Mouse (Mus musculus) hindbrain, postnatal 0 days (tissue): ENCODE results near the gene Tmem183a. TPM values are rescaled to one million over a fixed set of nuclear protein-coding genes. Genes with fewer than 3 reads are reported as not detected.
A peak's percentile ranks its signal among the peaks of the same experiment; 100 is the strongest.

Source experiments
- ATAC-seq: fragments of 200-750 bp; cut with Nextera tagmentation; 2 replicates; pipeline ENCODE4 v1.8.0; 2017; ENCODE audit warnings: mild to moderate bottlenecking, moderate TSS enrichment, moderate library complexity
- DNase-seq: peaks from one replicate; pipeline ENCODE4 v3.0.0-alpha.2; 2015; ENCODE audit warnings: low spot score
- H3K27ac ChIP-seq: fragments of 300-500 bp; sonication (generic); 2 replicates; pipeline ENCODE4 v1.5.1; 2014; ENCODE audit warnings: mild to moderate bottlenecking
- H3K27me3 ChIP-seq: fragments of 300-500 bp; sonication (generic); 2 replicates; pipeline ENCODE4 v1.6.1; 2014; ENCODE audit warnings: low read length, mixed read lengths; ENCODE audit not compliant: insufficient read depth
- H3K36me3 ChIP-seq: fragments of 300-500 bp; sonication (generic); 2 replicates; pipeline ENCODE4 v1.6.1; 2014; ENCODE audit warnings: low read length, mixed read lengths; ENCODE audit not compliant: insufficient read depth
- H3K4me1 ChIP-seq: fragments of 300-500 bp; sonication (generic); 2 replicates; pipeline ENCODE4 v1.6.1; 2014; ENCODE audit warnings: antibody characterized with exemption, low read length, mixed read lengths; ENCODE audit not compliant: insufficient read depth
- H3K4me2 ChIP-seq: fragments of 300-500 bp; sonication (generic); 2 replicates; pipeline ENCODE4 v1.6.1; 2014; ENCODE audit warnings: low read depth, mild to moderate bottlenecking, low read length, moderate library complexity, mixed read lengths
- H3K4me3 ChIP-seq: fragments of 300-500 bp; sonication (generic); 2 replicates; pipeline ENCODE4 v1.5.1; 2014; ENCODE audit warnings: low read length
- H3K9ac ChIP-seq: fragments of 300-500 bp; sonication (generic); replicated peaks from 2 replicates; pipeline ENCODE4 v1.6.1; 2014; ENCODE audit warnings: mild to moderate bottlenecking, low read length, moderate library complexity, mixed read lengths
- H3K9me3 ChIP-seq: fragments of 300-500 bp; sonication (generic); 2 replicates; pipeline ENCODE4 v1.6.1; 2016; ENCODE audit warnings: low read length, mixed read lengths
- CTCF ChIP-seq: IDR thresholded peaks from 2 replicates; pipeline ENCODE4 v1.5.1; 2016; ENCODE audit warnings: antibody characterized with exemption, control low read depth, low read depth
- WGBS: fragments of 180-500 bp; shearing (Covaris S2); extraction: QIAGEN DNeasy Blood & Tissue Kit; methylation state at CpG from one replicate; pipeline ENCODE4 v1.1.7; 2014; 5-methylcytosine and 5-hydroxymethylcytosine counted together
- polyA plus RNA-seq: library from polyadenylated mRNA; unstranded; fragments of >200 nt; fragmentation: Nextera tagmentation; extraction: Ambion mirVana; gene quantifications from 2 replicates; pipeline ENCODE4 v1.2.1, GENCODE M21; 2015
- total RNA-seq: library from RNA; depleted of rRNA; stranded (reverse); fragments of >200 nt; gene quantifications from 2 replicates; pipeline ENCODE4 v1.2.3, GENCODE M21; 2014

Gene Tmem183a
- total and polyA plus RNA-seq, 2 experiments from 2014 or later, result 106 to 200 TPM

- Histone ChIP-seq H3K27me3 (no peaks in the 10 kb centered on the region), H3K4me2 (no peak within 1 kb of the TSS), H3K4me3 (no peak within 1 kb of the TSS), H3K27ac (no peak within 1 kb of the TSS), H3K36me3 (no peaks in the 10 kb centered on the region), H3K4me1 (no peaks in the 10 kb centered on the region), H3K9ac (no peak within 1 kb of the TSS), H3K9me3 (no peaks in the 10 kb centered on the region)
- DNase-seq (no peak), ATAC-seq (no peak)
- WGBS, result 88% methylated on average over 1 of the region's 1 CpGs
- no peak for TF ChIP-seq CTCF
Measured at GRCm38 (mm10) chr1:134385666-134386065, 23.9 kb upstream of the Tmem183a start, which contains the start of gene 4933406M09Rik. 4933406M09Rik (plus strand) TSS chr1:134385940.

GRCm38 (mm10) chr1:134385176-134385575, 23.4 kb upstream of the Tmem183a start:
- Histone ChIP-seq H3K4me3 (no peak overlapping the region), H3K4me2 (no peak overlapping the region), H3K9ac (no peak overlapping the region), H3K36me3 (no peaks in the 10 kb centered on the region), H3K27ac (no peak overlapping the region), H3K9me3 (no peaks in the 10 kb centered on the region), H3K27me3 (no peaks in the 10 kb centered on the region), H3K4me1 (no peaks in the 10 kb centered on the region)
- no peak for TF ChIP-seq CTCF
- ATAC-seq (no peak), DNase-seq (no peak)

DNA sequence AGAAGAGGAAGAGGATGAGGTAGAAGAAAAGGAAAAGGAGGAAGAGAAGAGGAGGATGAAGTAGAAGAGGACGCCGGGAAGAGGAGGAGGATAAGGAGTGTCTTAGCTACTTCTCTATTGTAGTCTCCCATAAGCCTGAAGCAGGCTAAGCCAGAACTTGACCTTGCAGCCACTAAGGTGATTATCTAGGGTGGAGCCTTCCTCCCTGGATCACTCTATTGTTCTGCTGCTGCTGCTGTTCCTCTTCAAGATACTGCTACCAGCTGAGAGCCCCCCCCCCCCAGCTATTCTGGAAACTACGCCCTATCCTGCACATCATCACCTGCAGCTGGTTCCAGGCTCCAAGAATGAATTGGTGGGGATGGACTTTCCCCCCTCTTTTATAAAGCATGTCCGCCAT, 22.8 kb upstream of the Tmem183a start:
- ATAC-seq (no peak), DNase-seq (no peak)
- Histone ChIP-seq H3K36me3 (no peaks in the 10 kb centered on the region), H3K27ac (no peak overlapping the region), H3K4me2 (no peak overlapping the region), H3K9me3 (no peaks in the 10 kb centered on the region), H3K4me3 (no peak overlapping the region), H3K4me1 (no peaks in the 10 kb centered on the region), H3K9ac (no peak overlapping the region), H3K27me3 (no peaks in the 10 kb centered on the region)
- WGBS, result 80% methylated on average over 4 of the region's 4 CpGs
- no peak for TF ChIP-seq CTCF

DNA sequence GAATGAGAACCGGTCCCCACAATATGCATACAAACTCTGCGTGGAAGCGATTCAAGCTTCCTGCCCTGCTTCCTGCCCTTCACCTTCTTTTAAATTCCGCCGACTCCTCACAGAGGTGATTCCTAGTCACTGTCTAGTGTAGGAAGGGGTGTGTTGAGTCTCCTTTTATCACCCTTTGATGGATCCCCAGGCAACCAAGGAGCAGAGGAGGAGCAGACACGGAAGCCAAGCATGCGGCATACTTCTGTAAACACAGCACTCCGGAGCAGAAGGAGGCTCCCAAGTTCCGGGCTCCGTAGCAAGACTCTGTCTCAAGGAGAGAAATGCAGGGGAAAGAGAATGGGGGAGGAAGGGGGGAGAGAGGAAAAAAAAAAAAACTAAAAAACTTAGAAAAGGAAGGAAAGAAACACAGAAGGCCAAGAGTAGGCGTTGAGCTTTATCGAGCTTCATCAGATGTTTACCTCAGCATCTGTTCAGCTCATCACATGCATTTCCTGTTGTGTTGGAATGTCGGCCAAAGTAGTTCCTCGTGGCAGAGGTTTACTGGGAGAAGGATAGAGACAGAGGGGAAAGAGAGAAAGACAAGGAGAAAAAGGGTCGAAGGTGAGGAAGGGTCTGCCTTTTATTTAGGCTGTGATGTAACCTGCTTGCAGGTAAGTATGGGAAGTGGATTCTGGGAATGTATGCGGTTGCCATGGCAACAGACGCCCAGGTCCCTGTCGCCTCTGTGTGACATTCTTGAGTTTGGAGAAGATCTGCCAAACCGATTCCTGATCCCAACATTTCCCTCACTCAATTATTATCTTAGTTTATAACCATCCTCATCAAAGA, 20.2 kb upstream of the Tmem183a start:
- Histone ChIP-seq H3K4me2 (peak overlapping the region; percentile 57), H3K9ac (no peak overlapping the region), H3K27ac (no peak overlapping the region), H3K4me3 (peak overlapping the region; percentile 25), H3K27me3 (no peaks in the 10 kb centered on the region), H3K36me3 (no peaks in the 10 kb centered on the region), H3K9me3 (no peaks in the 10 kb centered on the region), H3K4me1 (no peaks in the 10 kb centered on the region)
- 12% methylated on average over 19 of the region's 19 CpGs for WGBS
- ATAC-seq (no peak), DNase-seq (peak; percentile 67)
- no peak for TF ChIP-seq CTCF

DNA sequence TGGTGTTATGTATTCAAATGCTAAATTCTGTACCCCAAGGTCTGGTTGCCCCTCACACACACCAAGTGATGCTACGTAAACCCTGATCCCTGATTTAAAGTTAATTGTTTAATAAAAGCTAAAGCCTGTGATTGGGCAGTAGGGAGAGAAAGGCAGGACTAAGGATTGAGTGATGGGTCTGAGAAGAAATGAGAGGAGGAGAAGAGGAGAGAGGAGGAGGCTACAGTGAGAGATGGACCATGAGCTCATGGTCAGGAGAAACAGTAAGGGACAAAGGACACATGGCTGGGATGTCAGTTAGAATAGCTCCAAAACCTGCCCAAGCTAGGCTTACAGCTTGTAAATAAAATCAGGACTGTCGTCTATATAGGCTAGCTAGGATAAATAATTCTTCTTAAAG, 19.3 kb upstream of the Tmem183a start:
- Histone ChIP-seq H3K27me3 (no peaks in the 10 kb centered on the region), H3K4me2 (no peak overlapping the region), H3K9me3 (no peaks in the 10 kb centered on the region), H3K9ac (no peak overlapping the region), H3K27ac (no peak overlapping the region), H3K4me1 (no peaks in the 10 kb centered on the region), H3K4me3 (no peak overlapping the region), H3K36me3 (no peaks in the 10 kb centered on the region)
- DNase-seq, result no peak
- no peak for ATAC-seq
- 71% methylated on average over 2 of the region's 2 CpGs for WGBS
- TF ChIP-seq CTCF, result no peak

DNA sequence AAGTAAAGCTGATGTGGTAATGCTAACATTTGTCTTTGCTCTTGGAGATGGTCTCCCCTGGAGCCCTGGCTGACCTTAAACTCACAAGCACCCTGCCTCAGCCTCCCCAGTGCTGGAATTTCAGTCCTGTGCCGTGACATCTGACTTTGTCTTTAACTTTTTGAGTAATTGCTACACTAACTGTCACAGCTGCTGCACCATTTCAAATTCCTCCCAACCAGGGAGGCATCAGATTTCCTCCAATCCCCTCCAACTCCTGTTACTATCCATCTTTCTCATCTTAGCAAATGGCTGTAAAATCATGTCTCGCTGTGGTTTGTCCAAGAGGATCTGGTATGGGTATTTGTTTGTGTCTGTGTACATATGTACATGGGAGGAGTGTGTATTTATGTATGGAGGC, 12.3 kb upstream of the Tmem183a start:
- Histone ChIP-seq H3K4me1 (no peaks in the 10 kb centered on the region), H3K27me3 (no peaks in the 10 kb centered on the region), H3K36me3 (no peaks in the 10 kb centered on the region), H3K27ac (no peak overlapping the region), H3K4me2 (no peak overlapping the region), H3K4me3 (no peak overlapping the region), H3K9ac (no peak overlapping the region), H3K9me3 (no peaks in the 10 kb centered on the region)
- DNase-seq (no peak), ATAC-seq (no peak)
- TF ChIP-seq CTCF, result no peak
- WGBS, result 80% methylated on average over 2 of the region's 2 CpGs

- ATAC-seq (peak; percentile 47; the same call in 1 of the 2 replicates), DNase-seq (peak; percentile 75)
- no peaks in the 10 kb centered on the region for H3K9me3 ChIP-seq
- TF ChIP-seq CTCF, result peak; percentile 69
- no peaks in the 10 kb centered on the region for H3K4me1 ChIP-seq
- H3K27me3 ChIP-seq, result no peaks in the 10 kb centered on the region
- H3K27ac ChIP-seq, result no peak overlapping the region
- no peak overlapping the region for H3K4me3 ChIP-seq
- no peak overlapping the region for H3K4me2 ChIP-seq
- no peaks in the 10 kb centered on the region for H3K36me3 ChIP-seq
- WGBS, result 61% methylated on average over 9 of the region's 9 CpGs
- no peak overlapping the region for H3K9ac ChIP-seq
Measured at GRCm38 (mm10) chr1:134368777-134369337, 7.1 kb upstream of the Tmem183a start.
